Mouse (Mus musculus): Measurements from ENCODE around the gene March6. TPM values are rescaled to one million over a fixed set of nuclear protein-coding genes. Genes with fewer than 3 reads are reported as not detected.

The March6 gene
- total and polyA plus RNA-seq, 3 experiments, result 32.3 to 121 (median 101) TPM

- Histone ChIP-seq H3K27me3 (ENCODE audit: control insufficient read depth, insufficient read depth, low read length) (no peaks in the 10 kb centered on the region), H3K4me1 (ENCODE audit: control insufficient read depth, insufficient read depth, low read length) (peaks cover 1% of the 10 kb centered on the region; the same call in 1 of the 2 replicates), H3K4me3 (no peak overlapping the region), H3K79me2 (replicated peaks; ENCODE audit: control insufficient read depth, insufficient read depth, low read length) (no peaks in the 10 kb centered on the region), H3K27ac (no peak overlapping the region), H3K9ac (ENCODE audit: low read depth, low read length) (no peak overlapping the region), H3K36me3 (ENCODE audit: control insufficient read depth, insufficient read depth, low read length) (no peaks in the 10 kb centered on the region)
- no peak for DNase-seq
- intact Hi-C loops (cut with DNase I), result no loop called here
- 60% methylated on average over 5 of the region's 5 CpGs for WGBS
- TF ChIP-seq CTCF (IDR thresholded peaks at IDR 0.05), result no peak
- TF ChIP-seq POLR2A (IDR thresholded peaks at IDR 0.05; ENCODE audit: insufficient read depth, low read depth, low read length), result no peak
- no peak for TF ChIP-seq EP300 (IDR thresholded peaks at IDR 0.05; ENCODE audit: insufficient read depth, low read depth, low read length)
Observed at GRCm38 (mm10) chr15:31547421-31547820, 16.6 kb upstream of the March6 start.

DNA sequence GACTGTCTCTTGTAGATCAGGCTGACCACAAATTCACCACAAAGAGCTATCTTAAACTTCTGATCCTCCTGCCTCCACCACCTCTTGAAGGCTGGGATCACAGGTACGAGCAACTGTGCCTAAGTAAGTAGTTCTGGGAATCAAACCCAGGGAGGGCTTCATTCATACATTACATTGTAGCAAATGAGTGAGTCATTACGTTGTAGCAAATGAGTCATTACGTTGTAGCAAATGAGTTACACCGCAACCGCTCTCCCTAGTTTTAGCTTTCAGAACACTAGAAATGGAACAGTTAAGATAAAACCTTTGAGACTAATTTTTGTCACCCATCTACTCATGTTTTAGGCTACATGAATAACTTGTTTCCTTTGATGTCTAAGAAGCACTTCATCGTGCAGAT, 15.4 kb upstream of the March6 start:
- Histone ChIP-seq H3K4me3 (no peak overlapping the region), H3K79me2 (replicated peaks; ENCODE audit: control insufficient read depth, insufficient read depth, low read length) (no peaks in the 10 kb centered on the region), H3K36me3 (ENCODE audit: control insufficient read depth, insufficient read depth, low read length) (no peaks in the 10 kb centered on the region), H3K4me1 (ENCODE audit: control insufficient read depth, insufficient read depth, low read length) (peaks cover 1% of the 10 kb centered on the region; the same call in 1 of the 2 replicates), H3K27ac (no peak overlapping the region), H3K9ac (ENCODE audit: low read depth, low read length) (no peak overlapping the region), H3K27me3 (ENCODE audit: control insufficient read depth, insufficient read depth, low read length) (no peaks in the 10 kb centered on the region)
- TF ChIP-seq CTCF (IDR thresholded peaks at IDR 0.05), result no peak
- 91% methylated on average over 6 of the region's 6 CpGs for WGBS
- no peak for DNase-seq
- intact Hi-C loops (cut with DNase I), result no loop called here

DNA sequence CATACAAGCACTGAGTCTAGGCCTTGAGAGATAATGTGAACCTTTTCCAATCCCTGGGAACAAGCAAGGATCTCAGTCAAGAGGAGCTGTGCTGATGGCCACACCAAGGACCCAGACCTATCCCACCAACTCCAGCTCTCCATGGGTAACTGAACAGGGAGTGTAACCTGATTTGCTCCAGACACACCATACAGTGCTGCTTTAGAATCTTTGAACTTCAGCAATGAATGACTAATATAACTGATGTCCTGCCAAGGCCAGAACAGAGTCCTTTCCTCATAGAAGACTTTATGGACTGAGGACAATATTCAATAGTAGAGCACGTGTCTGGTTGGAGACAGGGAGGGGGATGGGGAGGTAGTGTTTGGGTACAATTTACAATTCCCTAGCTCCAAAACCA, 14.2 kb upstream of the March6 start:
- no peaks in the 10 kb centered on the region for H3K27me3 ChIP-seq (ENCODE audit: control insufficient read depth, insufficient read depth, low read length)
- no peak overlapping the region for H3K9ac ChIP-seq (ENCODE audit: low read depth, low read length)
- intact Hi-C loops (cut with DNase I), result no loop called here
- peaks cover 1% of the 10 kb centered on the region; the same call in 1 of the 2 replicates for H3K4me1 ChIP-seq (ENCODE audit: control insufficient read depth, insufficient read depth, low read length)
- no peaks in the 10 kb centered on the region for H3K36me3 ChIP-seq (ENCODE audit: control insufficient read depth, insufficient read depth, low read length)
- no peak for DNase-seq
- no peak overlapping the region for H3K27ac ChIP-seq
- H3K79me2 ChIP-seq (replicated peaks; ENCODE audit: control insufficient read depth, insufficient read depth, low read length), result no peaks in the 10 kb centered on the region
- TF ChIP-seq CTCF (IDR thresholded peaks at IDR 0.05) (no peak), POLR2A (IDR thresholded peaks at IDR 0.05; ENCODE audit: insufficient read depth, low read depth, low read length) (no peak), EP300 (IDR thresholded peaks at IDR 0.05; ENCODE audit: insufficient read depth, low read depth, low read length) (no peak)
- H3K4me3 ChIP-seq, result no peak overlapping the region
- WGBS, result 30% methylated on average over 1 of the region's 1 CpGs

DNA sequence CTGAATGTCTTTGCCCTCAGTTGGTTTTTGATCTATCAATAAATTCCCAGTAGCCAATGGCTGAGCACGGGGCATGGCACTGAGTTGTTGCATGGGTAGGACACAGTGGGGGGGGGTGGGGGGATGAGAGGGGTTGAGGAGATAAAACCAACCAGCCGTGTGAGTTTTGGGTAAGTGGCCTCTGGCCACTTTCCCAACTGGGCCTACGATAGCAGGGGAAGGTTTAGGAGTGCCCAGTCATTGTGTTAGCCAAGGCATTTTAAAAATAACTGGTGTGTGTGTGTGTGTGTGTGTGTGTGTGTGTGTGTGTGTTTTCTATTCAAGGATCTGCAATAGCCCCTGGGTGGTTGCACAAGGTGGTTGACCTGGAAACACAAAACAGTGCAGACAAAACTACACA, 12.4 kb upstream of the March6 start:
- TF ChIP-seq CTCF (IDR thresholded peaks at IDR 0.05) (no peak), EP300 (IDR thresholded peaks at IDR 0.05; ENCODE audit: insufficient read depth, low read depth, low read length) (peak; percentile 62; the same call in 1 of the 2 replicates), POLR2A (IDR thresholded peaks at IDR 0.05; ENCODE audit: insufficient read depth, low read depth, low read length) (no peak)
- WGBS, result 24% methylated on average over 3 of the region's 3 CpGs
- no peak overlapping the region for H3K4me3 ChIP-seq
- peak overlapping the region; percentile 45; the same call in 1 of the 2 replicates for H3K27ac ChIP-seq
- no peaks in the 10 kb centered on the region for H3K79me2 ChIP-seq (replicated peaks; ENCODE audit: control insufficient read depth, insufficient read depth, low read length)
- no peaks in the 10 kb centered on the region for H3K27me3 ChIP-seq (ENCODE audit: control insufficient read depth, insufficient read depth, low read length)
- H3K9ac ChIP-seq (ENCODE audit: low read depth, low read length), result no peak overlapping the region
- intact Hi-C loops (cut with DNase I), result no loop called here
- H3K4me1 ChIP-seq (ENCODE audit: control insufficient read depth, insufficient read depth, low read length), result peaks cover 1% of the 10 kb centered on the region; the same call in 1 of the 2 replicates
- no peaks in the 10 kb centered on the region for H3K36me3 ChIP-seq (ENCODE audit: control insufficient read depth, insufficient read depth, low read length)
- DNase-seq, result peak; percentile 40 to 64

DNA sequence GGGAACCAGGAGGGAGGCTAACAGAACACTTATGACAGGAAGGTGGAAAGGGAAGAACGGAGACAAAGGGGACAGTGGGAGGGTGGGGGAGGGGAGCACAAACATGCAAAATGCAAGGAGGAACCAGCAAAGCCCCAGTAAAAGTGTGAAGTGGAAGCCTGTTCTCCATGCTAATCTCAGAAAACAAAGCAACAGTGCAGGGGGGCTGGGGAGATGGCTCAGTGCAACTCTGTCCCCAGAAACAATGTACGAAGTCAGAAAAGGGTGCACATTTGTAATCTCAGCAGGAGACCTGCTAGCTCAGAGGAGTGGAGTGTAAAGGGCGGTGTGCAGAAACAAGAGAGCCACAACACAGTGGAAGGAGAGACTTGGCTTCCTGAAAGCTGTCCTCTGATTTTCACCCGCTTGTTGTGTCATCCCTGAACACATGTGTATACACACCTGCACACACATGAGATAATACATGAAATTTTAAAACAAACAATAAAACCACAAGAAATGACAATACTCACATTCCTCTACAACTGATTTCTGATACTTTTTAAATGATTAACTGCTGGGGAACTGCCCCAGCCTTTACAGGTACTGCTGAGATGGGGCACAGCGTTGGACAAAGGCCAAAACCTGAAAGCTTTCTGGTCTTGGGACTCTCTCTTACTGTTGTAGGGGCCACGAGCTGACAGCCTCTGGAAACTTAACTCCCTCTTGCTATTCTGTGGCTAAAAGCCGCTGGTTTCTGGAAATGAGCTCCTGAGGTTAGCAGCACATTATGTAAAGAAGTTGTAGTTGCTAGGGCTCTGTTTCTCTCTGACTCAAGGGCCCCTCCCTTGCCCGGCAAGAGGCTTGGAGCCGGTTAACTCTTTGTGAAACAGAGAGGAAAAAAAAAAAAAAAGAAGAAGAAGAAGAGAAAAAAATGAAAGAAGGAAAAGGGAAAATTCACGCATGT, 11.4 kb upstream of the March6 start:
- H3K27ac ChIP-seq, result peak overlapping the region; percentile 45; the same call in 1 of the 2 replicates
- peaks cover 1% of the 10 kb centered on the region; the same call in 1 of the 2 replicates for H3K4me1 ChIP-seq (ENCODE audit: control insufficient read depth, insufficient read depth, low read length)
- H3K36me3 ChIP-seq (ENCODE audit: control insufficient read depth, insufficient read depth, low read length), result no peaks in the 10 kb centered on the region
- WGBS, result 25% methylated on average over 10 of the region's 10 CpGs
- TF ChIP-seq POLR2A (IDR thresholded peaks at IDR 0.05; ENCODE audit: insufficient read depth, low read depth, low read length) (no peak), CTCF (IDR thresholded peaks at IDR 0.05) (no peak), EP300 (IDR thresholded peaks at IDR 0.05; ENCODE audit: insufficient read depth, low read depth, low read length) (no peak)
- no peak overlapping the region for H3K9ac ChIP-seq (ENCODE audit: low read depth, low read length)
- H3K79me2 ChIP-seq (replicated peaks; ENCODE audit: control insufficient read depth, insufficient read depth, low read length), result no peaks in the 10 kb centered on the region
- no peak for DNase-seq
- intact Hi-C loops (cut with DNase I), result no loop called here
- H3K4me3 ChIP-seq, result no peak overlapping the region
- no peaks in the 10 kb centered on the region for H3K27me3 ChIP-seq (ENCODE audit: control insufficient read depth, insufficient read depth, low read length)

DNA sequence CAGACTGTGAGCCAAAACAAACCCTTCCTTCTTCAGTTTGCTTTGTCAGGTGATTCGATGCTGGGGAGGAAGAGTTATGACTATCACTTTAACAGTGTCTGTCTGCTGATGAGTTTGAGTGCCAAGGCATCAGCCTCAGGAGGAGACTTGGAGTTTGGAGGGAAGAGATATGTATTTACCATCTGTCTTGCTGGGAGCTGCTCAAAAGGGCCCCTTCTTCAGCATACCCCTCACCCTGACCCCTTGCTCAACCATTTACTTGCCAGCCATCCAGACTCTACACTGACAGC, 9.6 kb upstream of the March6 start:
- intact Hi-C loops (cut with DNase I), result no loop called here
- Histone ChIP-seq H3K27me3 (ENCODE audit: control insufficient read depth, insufficient read depth, low read length) (no peaks in the 10 kb centered on the region), H3K9ac (ENCODE audit: low read depth, low read length) (no peak overlapping the region), H3K79me2 (replicated peaks; ENCODE audit: control insufficient read depth, insufficient read depth, low read length) (no peaks in the 10 kb centered on the region), H3K4me1 (ENCODE audit: control insufficient read depth, insufficient read depth, low read length) (peaks cover 1% of the 10 kb centered on the region; the same call in 1 of the 2 replicates), H3K27ac (no peak overlapping the region), H3K36me3 (ENCODE audit: control insufficient read depth, insufficient read depth, low read length) (no peaks in the 10 kb centered on the region), H3K4me3 (no peak overlapping the region)
- TF ChIP-seq EP300 (IDR thresholded peaks at IDR 0.05; ENCODE audit: insufficient read depth, low read depth, low read length) (no peak), CTCF (IDR thresholded peaks at IDR 0.05) (no peak), POLR2A (IDR thresholded peaks at IDR 0.05; ENCODE audit: insufficient read depth, low read depth, low read length) (no peak)
- whole genome bisulfite sequencing, result 36% methylated on average over 1 of the region's 1 CpGs
- DNase-seq, result no peak

Measured in heart, adult 2 months (tissue).